Mouse (Mus musculus) hindbrain, postnatal 0 days (tissue): ENCODE results near the gene Map7d2. TPM values are rescaled to one million over a fixed set of nuclear protein-coding genes. Genes with fewer than 3 reads are reported as not detected.

Experiments used
- ATAC-seq: fragments of 200-750 bp; cut with Nextera tagmentation; 2 replicates; pipeline ENCODE4 v1.8.0; 2017; ENCODE audit warnings: mild to moderate bottlenecking, moderate TSS enrichment, moderate library complexity
- DNase-seq: peaks from one replicate; pipeline ENCODE4 v3.0.0-alpha.2; 2015; ENCODE audit warnings: low spot score
- H3K27ac ChIP-seq: fragments of 300-500 bp; sonication (generic); 2 replicates; pipeline ENCODE4 v1.5.1; 2014; ENCODE audit warnings: mild to moderate bottlenecking
- H3K27me3 ChIP-seq: fragments of 300-500 bp; sonication (generic); 2 replicates; pipeline ENCODE4 v1.6.1; 2014; ENCODE audit warnings: low read length, mixed read lengths; ENCODE audit not compliant: insufficient read depth
- H3K36me3 ChIP-seq: fragments of 300-500 bp; sonication (generic); 2 replicates; pipeline ENCODE4 v1.6.1; 2014; ENCODE audit warnings: low read length, mixed read lengths; ENCODE audit not compliant: insufficient read depth
- H3K4me1 ChIP-seq: fragments of 300-500 bp; sonication (generic); 2 replicates; pipeline ENCODE4 v1.6.1; 2014; ENCODE audit warnings: antibody characterized with exemption, low read length, mixed read lengths; ENCODE audit not compliant: insufficient read depth
- H3K4me2 ChIP-seq: fragments of 300-500 bp; sonication (generic); 2 replicates; pipeline ENCODE4 v1.6.1; 2014; ENCODE audit warnings: low read depth, mild to moderate bottlenecking, low read length, moderate library complexity, mixed read lengths
- H3K4me3 ChIP-seq: fragments of 300-500 bp; sonication (generic); 2 replicates; pipeline ENCODE4 v1.5.1; 2014; ENCODE audit warnings: low read length
- H3K9ac ChIP-seq: fragments of 300-500 bp; sonication (generic); replicated peaks from 2 replicates; pipeline ENCODE4 v1.6.1; 2014; ENCODE audit warnings: mild to moderate bottlenecking, low read length, moderate library complexity, mixed read lengths
- H3K9me3 ChIP-seq: fragments of 300-500 bp; sonication (generic); 2 replicates; pipeline ENCODE4 v1.6.1; 2016; ENCODE audit warnings: low read length, mixed read lengths
- CTCF ChIP-seq: IDR thresholded peaks from 2 replicates; pipeline ENCODE4 v1.5.1; 2016; ENCODE audit warnings: antibody characterized with exemption, control low read depth, low read depth
- WGBS: fragments of 180-500 bp; shearing (Covaris S2); extraction: QIAGEN DNeasy Blood & Tissue Kit; methylation state at CpG from one replicate; pipeline ENCODE4 v1.1.7; 2014; 5-methylcytosine and 5-hydroxymethylcytosine counted together
- polyA plus RNA-seq: library from polyadenylated mRNA; unstranded; fragments of >200 nt; fragmentation: Nextera tagmentation; extraction: Ambion mirVana; gene quantifications from 2 replicates; pipeline ENCODE4 v1.2.1, GENCODE M21; 2015
- total RNA-seq: library from RNA; depleted of rRNA; stranded (reverse); fragments of >200 nt; gene quantifications from 2 replicates; pipeline ENCODE4 v1.2.3, GENCODE M21; 2014

The Map7d2 gene
- total and polyA plus RNA-seq, 2 experiments from 2014 or later = 27.7 to 72.4 TPM

- Histone ChIP-seq H3K9me3 (no peaks in the 10 kb centered on the region), H3K36me3 (no peaks in the 10 kb centered on the region), H3K27me3 (no peaks in the 10 kb centered on the region), H3K9ac (no peak overlapping the region), H3K4me2 (no peak overlapping the region), H3K4me3 (no peak overlapping the region), H3K4me1 (no peaks in the 10 kb centered on the region), H3K27ac (no peak overlapping the region)
- no peak for DNase-seq
- TF ChIP-seq CTCF = no peak
- 79% methylated on average over 19 of the region's 19 CpGs for WGBS
- no peak for ATAC-seq
These were observed 95.7 kb downstream of the Map7d2 start for GRCm38 (mm10) chrX:159509847-159510715.

- Histone ChIP-seq H3K27me3 (no peaks in the 10 kb centered on the region), H3K4me1 (no peaks in the 10 kb centered on the region), H3K4me2 (no peak overlapping the region), H3K36me3 (no peaks in the 10 kb centered on the region), H3K4me3 (no peak overlapping the region), H3K9me3 (no peaks in the 10 kb centered on the region), H3K27ac (no peak overlapping the region), H3K9ac (no peak overlapping the region)
- WGBS = 75% methylated on average over 9 of the region's 9 CpGs
- DNase-seq = no peak
- no peak for TF ChIP-seq CTCF
- ATAC-seq = no peak
These were observed 96.3 kb downstream of the Map7d2 start for GRCm38 (mm10) chrX:159510716-159511051.

GRCm38 (mm10) chrX:159515599-159515998 lies 101.2 kb downstream of the Map7d2 start:
- DNase-seq = no peak
- no peaks in the 10 kb centered on the region for H3K27me3 ChIP-seq
- H3K4me2 ChIP-seq = no peak overlapping the region
- H3K4me1 ChIP-seq = no peaks in the 10 kb centered on the region
- H3K36me3 ChIP-seq = no peaks in the 10 kb centered on the region
- H3K9ac ChIP-seq = no peak overlapping the region
- TF ChIP-seq CTCF = no peak
- WGBS = 93% methylated on average over 6 of the region's 6 CpGs
- H3K27ac ChIP-seq = no peak overlapping the region
- ATAC-seq = no peak
- H3K9me3 ChIP-seq = no peaks in the 10 kb centered on the region
- no peak overlapping the region for H3K4me3 ChIP-seq

- H3K36me3 ChIP-seq = no peaks in the 10 kb centered on the region
- no peak for DNase-seq
- no peak overlapping the region for H3K9ac ChIP-seq
- no peak overlapping the region for H3K27ac ChIP-seq
- H3K4me2 ChIP-seq = no peak overlapping the region
- 68% methylated on average over 3 of the region's 3 CpGs for WGBS
- H3K27me3 ChIP-seq = no peaks in the 10 kb centered on the region
- H3K4me3 ChIP-seq = no peak overlapping the region
- TF ChIP-seq CTCF = no peak
- ATAC-seq = no peak
- H3K4me1 ChIP-seq = no peaks in the 10 kb centered on the region
- no peaks in the 10 kb centered on the region for H3K9me3 ChIP-seq
These were observed 107.4 kb downstream of the Map7d2 start for GRCm38 (mm10) chrX:159521780-159522179.

- no peak overlapping the region for H3K4me3 ChIP-seq
- DNase-seq = no peak
- H3K4me2 ChIP-seq = no peak overlapping the region
- no peak overlapping the region for H3K27ac ChIP-seq
- no peaks in the 10 kb centered on the region for H3K36me3 ChIP-seq
- no peak for TF ChIP-seq CTCF
- H3K4me1 ChIP-seq = no peaks in the 10 kb centered on the region
- ATAC-seq = no peak
- no peaks in the 10 kb centered on the region for H3K27me3 ChIP-seq
- no peak overlapping the region for H3K9ac ChIP-seq
- H3K9me3 ChIP-seq = no peaks in the 10 kb centered on the region
- WGBS = 83% methylated on average over 4 of the region's 4 CpGs
These were observed 108.3 kb downstream of the Map7d2 start for GRCm38 (mm10) chrX:159522651-159523050.

GRCm38 (mm10) chrX:159526388-159526787 lies 112.0 kb downstream of the Map7d2 start, which contains the start of gene Bclaf3:
Gene Bclaf3 (plus strand): TSS chrX:159526688.
- no peak within 1 kb of the TSS for H3K9ac ChIP-seq
- ATAC-seq (no peak), DNase-seq (no peak)
- TF ChIP-seq CTCF = no peak
- WGBS = 91% methylated on average over 6 of the region's 6 CpGs
- H3K4me1 ChIP-seq = no peaks in the 10 kb centered on the region
- no peaks in the 10 kb centered on the region for H3K9me3 ChIP-seq
- H3K36me3 ChIP-seq = no peaks in the 10 kb centered on the region
- no peak within 1 kb of the TSS for H3K27ac ChIP-seq
- H3K4me3 ChIP-seq = no peak within 1 kb of the TSS
- H3K4me2 ChIP-seq = no peak within 1 kb of the TSS
- H3K27me3 ChIP-seq = no peaks in the 10 kb centered on the region

- DNase-seq = peak; percentile 95
- Histone ChIP-seq H3K27me3 (no peaks in the 10 kb centered on the region), H3K9ac (peak overlapping the region; percentile 52), H3K9me3 (no peaks in the 10 kb centered on the region), H3K4me1 (no peaks in the 10 kb centered on the region), H3K36me3 (no peaks in the 10 kb centered on the region), H3K4me2 (peak overlapping the region; percentile 57), H3K4me3 (peak overlapping the region; percentile 62), H3K27ac (peak overlapping the region; percentile 66; the same call in 1 of the 2 replicates)
- peak; percentile 94 for TF ChIP-seq CTCF
- WGBS = 28% methylated on average over 36 of the region's 38 CpGs
- ATAC-seq = peak; percentile 99
These were observed 118.0 kb downstream of the Map7d2 start for GRCm38 (mm10) chrX:159532427-159532810.
